8 mouse cellular contexts compared by ENCODE assay signal in the genomic region with DNA sequence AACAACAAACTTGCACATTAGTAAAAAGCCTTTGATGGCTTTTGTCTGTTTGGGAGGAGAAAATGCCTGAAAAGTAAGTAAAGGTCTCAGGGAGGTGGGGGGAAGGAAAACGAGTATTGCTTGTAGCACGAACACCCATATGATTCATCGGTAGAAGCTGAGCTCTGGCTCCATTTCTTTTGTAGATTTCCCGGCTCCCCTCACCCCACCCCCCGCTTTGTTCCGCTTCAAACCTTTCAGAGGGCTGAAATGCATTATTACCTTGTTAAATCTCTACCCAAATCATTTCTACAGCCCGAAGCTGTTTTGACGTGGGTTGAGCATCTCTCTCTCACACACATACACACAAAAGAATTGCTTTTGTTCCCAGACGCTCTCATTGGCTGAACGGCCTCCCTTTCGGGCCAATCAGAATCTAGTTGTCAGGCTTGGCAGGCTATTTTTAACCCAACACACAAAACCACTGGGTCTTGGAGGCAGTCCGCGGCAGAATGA.
DNase-seq lines count a peak whose midpoint lies in the region; ATAC-seq and TF ChIP-seq lines count a peak whose summit lies in the region.

No protein-coding gene starts in this region.

- H3K27me3 ChIP-seq in hindbrain, embryonic 11.5 days (ENCODE audit: control insufficient read depth, insufficient read depth, low read length): no peaks in the 10 kb centered on the region
- no peaks in the 10 kb centered on the region for H3K27me3 ChIP-seq in lung, embryonic 16.5 days (ENCODE audit: control insufficient read depth, insufficient read depth, low read depth, low read length)
- no peaks in the 10 kb centered on the region for H3K27me3 ChIP-seq in thymus, adult 2 months (ENCODE audit: control insufficient read depth, insufficient read depth, low read length)

- no peak for TF ChIP-seq CTCF in thymus, adult 2 months (IDR thresholded peaks at IDR 0.05; ENCODE audit: borderline replicate concordance, control insufficient read depth, extremely low read depth, insufficient read depth, low read length, poor library complexity)

- ATAC-seq in hindbrain, embryonic 11.5 days (ENCODE audit: low FRiP score): peak; percentile 95
- peak; percentile 93 for ATAC-seq in lung, embryonic 16.5 days (ENCODE audit: low read depth)

- peak overlapping the region; percentile 69 for H3K9ac ChIP-seq in hindbrain, embryonic 11.5 days (ENCODE audit: low read depth, low read length)
- H3K9ac ChIP-seq in lung, embryonic 16.5 days (ENCODE audit: low read length): peak overlapping the region; percentile 70

- no peaks in the 10 kb centered on the region for H3K4me1 ChIP-seq in hindbrain, embryonic 11.5 days (replicated peaks; ENCODE audit: control insufficient read depth, insufficient read depth, low read length)
- peaks cover 12% of the 10 kb centered on the region for H3K4me1 ChIP-seq in lung, embryonic 16.5 days (replicated peaks; ENCODE audit: control insufficient read depth, insufficient read depth, low read length)
- peaks cover 2% of the 10 kb centered on the region; the same call in 1 of the 2 replicates for H3K4me1 ChIP-seq in thymus, adult 2 months (replicated peaks; ENCODE audit: control insufficient read depth, insufficient read depth, low read length)

- peak; percentile 94 for DNase-seq in Muller cell, postnatal 12 days (ENCODE audit: inconsistent ontology term)
- DNase-seq in cerebellum, postnatal 10 days: peak; percentile 89 to 91
- DNase-seq in frontal cortex, postnatal 10 days (ENCODE audit: low spot score in 2 of 2): peak; percentile 86 to 87
- DNase-seq in hindbrain, embryonic 11.5 days (ENCODE audit: low spot score): peak; percentile 84
- DNase-seq in layer of hippocampus, adult 9-11 months: peak; percentile 95
- DNase-seq in ovary, adult 18-20 months (ENCODE audit: low spot score): peak; percentile 83
- peak; percentile 91 for DNase-seq in thymus, adult 2 months

- peak overlapping the region; percentile 91 for H3K27ac ChIP-seq in hindbrain, embryonic 11.5 days (ENCODE audit: low read depth, low read length)
- H3K27ac ChIP-seq in lung, embryonic 16.5 days (ENCODE audit: low read length): peak overlapping the region; percentile 97
- peak overlapping the region; percentile 98 for H3K27ac ChIP-seq in thymus, adult 2 months (ENCODE audit: control insufficient read depth, insufficient read depth, low read length)

- H3K4me3 ChIP-seq in hindbrain, embryonic 11.5 days (ENCODE audit: low read depth, low read length): peak overlapping the region; percentile 40
- peak overlapping the region; percentile 53 for H3K4me3 ChIP-seq in lung, embryonic 16.5 days (ENCODE audit: low read length)
- peak overlapping the region; percentile 49 for H3K4me3 ChIP-seq in thymus, adult 2 months (ENCODE audit: control insufficient read depth, insufficient read depth, low read length)

- TF ChIP-seq POLR2A in thymus, adult 2 months (IDR thresholded peaks at IDR 0.05; ENCODE audit: control insufficient read depth, extremely low read depth, insufficient read depth, low read length, poor library complexity): peak; percentile 60; the same call in 1 of the 2 replicates

- no peaks in the 10 kb centered on the region for H3K9me3 ChIP-seq in hindbrain, embryonic 11.5 days (ENCODE audit: control insufficient read depth, low read length)
- no peaks in the 10 kb centered on the region for H3K9me3 ChIP-seq in lung, embryonic 16.5 days (ENCODE audit: control insufficient read depth, low read length)

- H3K4me2 ChIP-seq in hindbrain, embryonic 11.5 days (replicated peaks; ENCODE audit: low read depth, low read length): peak overlapping the region; percentile 69
- peak overlapping the region; percentile 72 for H3K4me2 ChIP-seq in lung, embryonic 16.5 days (ENCODE audit: low read depth, low read length)

- WGBS in hindbrain, embryonic 11.5 days: 2% methylated on average over 13 of the region's 13 CpGs
- WGBS in lung, embryonic 16.5 days: 0% methylated on average over 13 of the region's 13 CpGs
- WGBS in thymus, adult 2 months: under 1% methylated on average over 13 of the region's 13 CpGs

- H3K36me3 ChIP-seq in hindbrain, embryonic 11.5 days (ENCODE audit: control insufficient read depth, insufficient read depth, low read length): no peaks in the 10 kb centered on the region
- no peaks in the 10 kb centered on the region for H3K36me3 ChIP-seq in lung, embryonic 16.5 days (ENCODE audit: control insufficient read depth, insufficient read depth, low read length)
- H3K36me3 ChIP-seq in thymus, adult 2 months (ENCODE audit: control insufficient read depth, insufficient read depth, low read length): no peaks in the 10 kb centered on the region

Comparison
In these comparisons a context has a peak if more than half of its experiments do, and no peak if none do; other contexts are left out.
1. Peak in every context shown above with its lines: DNase-seq, ATAC-seq, H3K4me3 ChIP-seq and H3K27ac ChIP-seq.